Mouse (Mus musculus) kidney, adult 2 months (tissue): ENCODE measurements around the gene Kif4.

Experiments
- CTCF ChIP-seq: fragments of 200-500 bp; conservative IDR thresholded peaks from 2 replicates; pipeline ENCODE4 v1.5.1; 2011; ENCODE audit warnings: low read depth, mild to moderate bottlenecking, control low read depth, low read length, moderate library complexity, mixed read lengths; ENCODE audit not compliant: insufficient read depth, insufficient read length
- POLR2A ChIP-seq: fragments of 200-500 bp; IDR thresholded peaks from one replicate; pipeline ENCODE4 v1.6.1; 2011; ENCODE audit warnings: low read depth, low read length, control low read depth

DNA sequence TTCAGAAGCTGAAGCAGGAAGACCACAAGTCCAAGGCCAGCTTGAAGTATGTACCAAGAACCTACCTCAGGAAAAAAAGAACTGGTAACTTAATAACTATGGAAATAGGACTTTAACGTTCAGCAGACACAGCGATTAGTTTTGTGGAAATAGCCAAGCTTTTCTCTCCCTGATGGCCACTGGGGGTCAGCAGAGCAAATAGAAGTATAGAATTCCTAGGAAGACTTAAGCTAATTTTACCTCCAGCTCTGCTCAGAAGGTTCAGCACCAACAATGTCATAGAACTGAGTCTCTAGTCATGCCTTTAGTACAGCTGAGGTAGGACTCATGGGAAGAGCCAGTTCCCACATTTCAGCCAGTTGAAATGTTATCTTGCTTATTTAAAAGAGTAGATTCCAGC, 4.2 kb upstream of the Kif4 start:
- TF ChIP-seq CTCF (no peak), POLR2A (no peak)
